Mouse (Mus musculus) small intestine, adult 2 months (tissue): Measurements from ENCODE around the gene Hyal3.

Experiments
- CTCF ChIP-seq: fragments of 200-500 bp; IDR thresholded peaks from 2 replicates; pipeline ENCODE4 v1.5.1; 2012; ENCODE audit warnings: low read depth, mild to moderate bottlenecking, control low read depth, inconsistent platforms, low read length, moderate library complexity, mixed read lengths; ENCODE audit not compliant: insufficient replicate concordance, insufficient read length; ENCODE audit errors: extremely low read depth
- POLR2A ChIP-seq: fragments of 200-500 bp; IDR thresholded peaks from 2 replicates; pipeline ENCODE4 v1.6.1; 2012; ENCODE audit warnings: low read depth, mild to moderate bottlenecking, control low read depth, inconsistent platforms, low read length, moderate library complexity

GRCm38 (mm10) chr9:107593101-107593976, 12.7 kb downstream of the Hyal3 start:
- TF ChIP-seq CTCF (no peak), POLR2A (no peak)
